Mouse (Mus musculus) small intestine, adult 2 months (tissue): Measurements from ENCODE around the gene Kcnj5. TPM values are rescaled to one million over a fixed set of nuclear protein-coding genes. Genes with fewer than 3 reads are reported as not detected.

Experiments
- H3K27ac ChIP-seq: fragments of 200-500 bp; 2 replicates; pipeline ENCODE4 v1.5.1; 2012; ENCODE audit warnings: low read depth, low read length, control low read depth, inconsistent platforms; ENCODE audit not compliant: insufficient read depth
- H3K27me3 ChIP-seq: fragments of 200-500 bp; 2 replicates; pipeline ENCODE4 v1.6.1; 2012; ENCODE audit warnings: mild to moderate bottlenecking, moderate library complexity, low read length, inconsistent platforms; ENCODE audit not compliant: control insufficient read depth, insufficient read depth
- H3K36me3 ChIP-seq: fragments of 200-500 bp; 2 replicates; pipeline ENCODE4 v1.6.1; 2012; ENCODE audit warnings: mild to moderate bottlenecking, low read length, control low read depth, inconsistent platforms; ENCODE audit not compliant: control insufficient read depth, insufficient read depth
- H3K4me1 ChIP-seq: fragments of 200-500 bp; 2 replicates; pipeline ENCODE4 v1.6.1; 2012; ENCODE audit warnings: low read length, inconsistent platforms, mixed read lengths; ENCODE audit not compliant: control insufficient read depth, insufficient read depth, insufficient read length
- H3K4me3 ChIP-seq: fragments of 200-500 bp; 2 replicates; pipeline ENCODE4 v1.5.1; 2012; ENCODE audit warnings: low read depth, mild to moderate bottlenecking, control low read depth, inconsistent platforms, low read length, moderate library complexity
- CTCF ChIP-seq: fragments of 200-500 bp; IDR thresholded peaks from 2 replicates; pipeline ENCODE4 v1.5.1; 2012; ENCODE audit warnings: low read depth, mild to moderate bottlenecking, control low read depth, inconsistent platforms, low read length, moderate library complexity, mixed read lengths; ENCODE audit not compliant: insufficient replicate concordance, insufficient read length; ENCODE audit errors: extremely low read depth
- POLR2A ChIP-seq: fragments of 200-500 bp; IDR thresholded peaks from 2 replicates; pipeline ENCODE4 v1.6.1; 2012; ENCODE audit warnings: low read depth, mild to moderate bottlenecking, control low read depth, inconsistent platforms, low read length, moderate library complexity
- WGBS: fragments of 180-500 bp; shearing (Covaris S2); methylation state at CpG from one replicate; pipeline ENCODE4 v1.1.7; 2018; 5-methylcytosine and 5-hydroxymethylcytosine counted together
- polyA plus RNA-seq: library from polyadenylated mRNA; depleted of rRNA; stranded (reverse); fragments of >200 nt; gene quantifications from 2 replicates; pipeline ENCODE4 v1.2.3, GENCODE M21; 2012; rRNA removed

Kcnj5 gene
- 0.16 and 0.17 TPM in 2 replicates for polyA plus RNA-seq

DNA sequence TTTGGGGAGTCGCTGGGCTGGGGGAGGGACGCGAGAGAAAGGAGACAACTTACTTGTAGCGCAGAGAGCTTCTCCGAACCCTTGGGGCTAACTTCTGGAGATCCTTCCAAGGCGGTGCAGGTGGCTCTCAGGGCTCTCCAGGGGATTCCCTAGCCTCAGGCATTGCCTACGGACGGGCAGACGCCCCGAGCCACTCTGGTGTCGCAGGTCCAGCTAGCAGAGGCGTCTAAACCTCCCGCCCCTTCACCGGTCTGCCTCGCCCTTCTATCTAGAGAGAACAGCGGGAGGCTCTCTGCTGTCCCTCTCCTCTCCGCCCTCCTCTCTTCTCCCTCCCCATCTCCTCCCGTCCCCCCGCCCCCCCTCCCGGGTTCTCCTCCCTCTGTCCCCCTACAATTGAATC is at the start of gene Kcnj5:
Gene Kcnj5 (minus strand): TSS at position 300 of the 400 bp plus-strand sequence.
- peaks cover 12% of the 10 kb centered on the region for H3K27me3 ChIP-seq
- no peaks in the 10 kb centered on the region for H3K36me3 ChIP-seq
- H3K4me1 ChIP-seq: no peaks in the 10 kb centered on the region
- H3K27ac ChIP-seq: no peak within 1 kb of the TSS
- WGBS: 7% methylated on average over 19 of the region's 20 CpGs
- TF ChIP-seq POLR2A: no peak
- no peak for TF ChIP-seq CTCF
- H3K4me3 ChIP-seq: peak within 1 kb of the TSS; percentile 29

- Histone ChIP-seq H3K36me3 (no peaks in the 10 kb centered on the region), H3K4me1 (no peaks in the 10 kb centered on the region), H3K27ac (no peak overlapping the region), H3K4me3 (no peak overlapping the region), H3K27me3 (no peaks in the 10 kb centered on the region)
- no peak for TF ChIP-seq CTCF
- no peak for TF ChIP-seq POLR2A
- WGBS: 73% methylated on average over 6 of the region's 6 CpGs
Measured at GRCm38 (mm10) chr9:32392716-32393115, 48.6 kb upstream of the Kcnj5 start.

DNA sequence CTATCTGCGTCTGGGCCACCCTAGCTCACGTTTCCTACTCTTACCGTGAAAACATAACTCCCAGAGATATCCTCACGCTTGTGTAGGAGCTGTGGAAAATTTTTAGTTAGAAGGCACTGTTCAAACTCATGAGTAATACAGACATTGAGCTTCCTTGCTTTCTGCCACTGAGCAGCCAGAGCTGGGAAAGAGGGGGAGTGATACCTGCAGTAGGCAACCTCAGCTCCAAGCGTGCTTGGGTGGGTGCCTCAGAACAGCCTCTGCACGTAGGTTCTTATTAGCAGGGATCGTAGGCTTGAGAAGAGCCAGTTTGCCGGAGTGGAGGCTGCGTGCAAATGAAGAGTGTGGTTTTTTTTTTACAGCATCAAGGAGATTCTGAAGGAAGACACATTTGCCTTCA is 47.6 kb upstream of the Kcnj5 start:
- Histone ChIP-seq H3K4me3 (no peak overlapping the region), H3K36me3 (no peaks in the 10 kb centered on the region), H3K27ac (no peak overlapping the region), H3K27me3 (no peaks in the 10 kb centered on the region), H3K4me1 (no peaks in the 10 kb centered on the region)
- WGBS: 80% methylated on average over 9 of the region's 9 CpGs
- TF ChIP-seq CTCF (no peak), POLR2A (no peak)

DNA sequence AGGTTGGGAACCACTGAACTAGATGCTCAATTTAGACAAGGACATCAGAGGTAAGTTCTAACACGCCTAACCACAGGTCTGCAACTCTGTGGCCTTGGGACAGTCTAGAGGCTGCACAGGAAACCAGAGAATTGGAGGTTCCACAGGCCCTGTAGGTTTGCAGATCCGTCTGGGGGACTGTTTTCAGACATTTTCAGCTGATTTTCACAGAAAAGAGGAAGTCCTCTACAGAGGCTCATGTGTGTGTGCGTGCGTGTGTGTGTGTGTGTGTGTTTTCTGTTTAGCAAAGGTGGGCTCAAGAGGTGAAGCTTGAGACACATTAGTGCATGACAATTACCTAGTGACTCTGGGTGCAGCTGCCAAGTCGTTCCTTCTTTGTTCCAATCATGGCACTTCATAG is 46.9 kb upstream of the Kcnj5 start:
- Histone ChIP-seq H3K27ac (no peak overlapping the region), H3K36me3 (no peaks in the 10 kb centered on the region), H3K27me3 (no peaks in the 10 kb centered on the region), H3K4me3 (no peak overlapping the region), H3K4me1 (no peaks in the 10 kb centered on the region)
- 69% methylated on average over 5 of the region's 5 CpGs for WGBS
- TF ChIP-seq CTCF: no peak
- no peak for TF ChIP-seq POLR2A

DNA sequence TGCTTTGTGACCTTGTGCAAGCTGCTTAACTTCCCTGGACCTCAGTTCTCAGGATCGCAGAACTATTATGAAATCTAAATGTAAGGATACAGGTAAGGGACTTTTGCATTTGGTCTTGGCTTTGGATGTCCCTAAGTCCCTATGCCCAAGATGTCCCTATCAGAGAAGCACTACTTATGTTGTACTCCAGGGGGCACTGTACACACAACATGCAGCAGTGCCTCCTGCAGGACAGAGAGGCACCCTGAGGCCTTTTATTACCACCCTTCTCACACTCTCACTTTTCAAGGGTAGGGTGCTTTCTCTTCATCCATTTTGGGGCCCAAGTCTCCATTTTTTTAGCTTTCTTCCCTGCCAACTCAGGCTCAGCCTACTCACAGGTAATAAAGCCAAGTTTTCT is 44.0 kb upstream of the Kcnj5 start:
- TF ChIP-seq CTCF (peak; percentile 59; the same call in 1 of the 2 replicates), POLR2A (no peak)
- Histone ChIP-seq H3K36me3 (no peaks in the 10 kb centered on the region), H3K4me1 (no peaks in the 10 kb centered on the region), H3K27ac (no peak overlapping the region), H3K4me3 (no peak overlapping the region), H3K27me3 (no peaks in the 10 kb centered on the region)
- WGBS: 90% methylated on average over 1 of the region's 1 CpGs

DNA sequence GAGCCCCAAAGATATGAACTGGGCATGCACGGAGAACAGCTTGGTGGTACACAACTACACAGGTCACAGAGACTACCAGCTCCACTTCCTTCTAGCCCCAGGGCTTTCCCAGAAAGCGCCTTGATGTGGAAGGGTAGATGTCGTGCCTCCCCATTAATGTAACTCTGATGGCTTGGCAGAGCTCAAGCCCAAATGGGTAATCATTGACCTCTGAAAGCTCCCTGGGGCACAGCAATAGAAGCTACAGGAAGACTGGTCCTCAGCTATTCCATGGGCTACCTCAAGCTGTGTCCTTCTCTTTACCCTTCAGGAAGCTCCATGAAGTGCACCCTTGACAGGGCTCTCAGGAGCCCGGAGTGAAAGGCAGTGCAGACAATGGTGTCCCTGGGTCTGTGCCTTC is 40.8 kb upstream of the Kcnj5 start:
- WGBS: 78% methylated on average over 4 of the region's 4 CpGs
- H3K27me3 ChIP-seq: no peaks in the 10 kb centered on the region
- H3K36me3 ChIP-seq: no peaks in the 10 kb centered on the region
- H3K4me3 ChIP-seq: no peak overlapping the region
- no peaks in the 10 kb centered on the region for H3K4me1 ChIP-seq
- no peak for TF ChIP-seq CTCF
- no peak for TF ChIP-seq POLR2A
- no peak overlapping the region for H3K27ac ChIP-seq

- no peaks in the 10 kb centered on the region for H3K4me1 ChIP-seq
- H3K27me3 ChIP-seq: no peaks in the 10 kb centered on the region
- TF ChIP-seq CTCF: no peak
- no peak for TF ChIP-seq POLR2A
- no peaks in the 10 kb centered on the region for H3K36me3 ChIP-seq
- no peak overlapping the region for H3K27ac ChIP-seq
- no peak overlapping the region for H3K4me3 ChIP-seq
- WGBS: 83% methylated on average over 5 of the region's 5 CpGs
Measured at GRCm38 (mm10) chr9:32376863-32377590, 32.9 kb upstream of the Kcnj5 start.
